Mouse (Mus musculus) kidney, postnatal 0 days (tissue): ENCODE results near the gene Myo16. TPM values are rescaled to one million over a fixed set of nuclear protein-coding genes. Genes with fewer than 3 reads are reported as not detected.
A peak's percentile ranks its signal among the peaks of the same experiment; 100 is the strongest.

Experiments used
- ATAC-seq: fragments of 200-750 bp; cut with Nextera tagmentation; replicated peaks from 2 replicates; pipeline ENCODE4 v1.8.0; 2017; ENCODE audit warnings: low read depth, moderate number of reproducible peaks, moderate TSS enrichment, moderate library complexity; ENCODE audit not compliant: low FRiP score
- DNase-seq: peaks from one replicate; pipeline ENCODE4 v3.0.0-alpha.2; 2016; ENCODE audit warnings: low spot score
- H3K27ac ChIP-seq: fragments of 300-500 bp; sonication (generic); 2 replicates; pipeline ENCODE4 v1.5.1; 2014; ENCODE audit warnings: mild to moderate bottlenecking
- H3K27me3 ChIP-seq: fragments of 300-500 bp; sonication (generic); 2 replicates; pipeline ENCODE4 v1.6.1; 2014; ENCODE audit warnings: low read length, mixed read lengths; ENCODE audit not compliant: insufficient read depth
- H3K36me3 ChIP-seq: fragments of 300-500 bp; sonication (generic); 2 replicates; pipeline ENCODE4 v1.6.1; 2014; ENCODE audit warnings: low read length, mixed read lengths; ENCODE audit not compliant: insufficient read depth
- H3K4me1 ChIP-seq: fragments of 300-500 bp; sonication (generic); replicated peaks from 2 replicates; pipeline ENCODE4 v1.6.1; 2014; ENCODE audit warnings: antibody characterized with exemption, low read length, mixed read lengths; ENCODE audit not compliant: insufficient read depth
- H3K4me2 ChIP-seq: fragments of 300-500 bp; sonication (generic); 2 replicates; pipeline ENCODE4 v1.6.1; 2014; ENCODE audit warnings: mild to moderate bottlenecking, low read length, moderate library complexity, mixed read lengths
- H3K4me3 ChIP-seq: fragments of 300-500 bp; sonication (generic); replicated peaks from 2 replicates; pipeline ENCODE4 v1.5.1; 2014; ENCODE audit warnings: low read depth, low read length
- H3K9ac ChIP-seq: fragments of 300-500 bp; sonication (generic); 2 replicates; pipeline ENCODE4 v1.6.1; 2014; ENCODE audit warnings: low read depth, low read length
- H3K9me3 ChIP-seq: fragments of 300-500 bp; sonication (generic); replicated peaks from 2 replicates; pipeline ENCODE4 v1.6.1; 2016; ENCODE audit warnings: low read length, inconsistent platforms, mixed read lengths
- CTCF ChIP-seq: IDR thresholded peaks from 2 replicates; pipeline ENCODE4 v1.5.1; 2016; ENCODE audit warnings: antibody characterized with exemption, low read depth, mild to moderate bottlenecking, moderate library complexity
- WGBS: fragments of 180-500 bp; shearing (Covaris S2); extraction: QIAGEN DNeasy Blood & Tissue Kit; methylation state at CpG from one replicate; pipeline ENCODE4 v1.1.7; 2014; 5-methylcytosine and 5-hydroxymethylcytosine counted together
- polyA plus RNA-seq: library from polyadenylated mRNA; unstranded; fragments of >200 nt; fragmentation: Nextera tagmentation; extraction: Ambion mirVana; gene quantifications from 2 replicates; pipeline ENCODE4 v1.2.1, GENCODE M21; 2015

Gene Myo16
- polyA plus RNA-seq, 1 experiment from 2014 or later, result 0.08 TPM

GRCm38 (mm10) chr8:10597595-10597994 is 443.9 kb downstream of the Myo16 start:
- 91% methylated on average over 5 of the region's 5 CpGs for WGBS
- H3K4me3 ChIP-seq, result no peak overlapping the region
- no peaks in the 10 kb centered on the region for H3K36me3 ChIP-seq
- H3K27me3 ChIP-seq, result no peaks in the 10 kb centered on the region
- no peaks in the 10 kb centered on the region for H3K9me3 ChIP-seq
- no peak for DNase-seq
- H3K27ac ChIP-seq, result no peak overlapping the region
- no peak for TF ChIP-seq CTCF
- H3K9ac ChIP-seq, result no peak overlapping the region
- no peak overlapping the region for H3K4me2 ChIP-seq
- no peak for ATAC-seq
- H3K4me1 ChIP-seq, result no peaks in the 10 kb centered on the region

GRCm38 (mm10) chr8:10598889-10599288 is 445.2 kb downstream of the Myo16 start:
- ATAC-seq, result no peak

DNA sequence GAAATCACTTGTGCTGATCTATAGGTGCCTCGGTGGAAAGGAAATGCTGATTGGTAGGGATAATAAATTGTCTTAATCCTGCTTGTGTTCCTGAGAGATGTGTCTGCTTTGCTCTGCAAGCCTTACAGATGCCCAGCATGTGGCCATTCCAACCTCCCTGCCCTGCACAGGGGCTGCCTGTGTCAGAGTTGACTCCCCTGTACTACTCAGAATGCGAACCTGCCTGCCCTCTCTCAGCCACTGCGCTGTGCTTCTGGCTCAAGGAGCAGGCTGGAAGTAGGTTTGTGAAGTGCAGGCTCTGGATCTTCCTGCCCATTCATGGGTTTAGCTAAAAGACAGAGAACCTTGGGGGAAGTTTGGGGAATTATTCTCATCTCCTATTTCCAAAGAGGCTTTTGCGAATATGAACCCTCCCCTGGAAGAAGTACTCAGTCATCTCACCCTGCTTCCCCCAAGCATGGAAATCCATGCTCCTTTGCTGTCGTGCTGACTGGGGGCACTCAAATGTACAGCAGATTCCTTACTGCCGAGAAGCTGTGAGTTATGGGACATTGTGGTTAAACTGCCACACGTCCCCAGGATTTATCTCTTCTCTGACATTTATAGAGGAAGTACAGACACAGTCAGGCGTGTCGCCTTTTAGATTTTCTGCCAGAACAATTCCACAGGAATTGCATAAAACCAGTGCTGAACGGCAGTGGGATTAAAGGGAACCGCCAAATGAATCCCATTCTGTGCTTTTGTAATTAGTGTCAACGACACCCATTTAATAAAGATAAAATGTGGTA is 452.5 kb downstream of the Myo16 start:
- DNase-seq, result peak; percentile 93
- WGBS, result 4% methylated on average over 12 of the region's 12 CpGs
- peak overlapping the region; percentile 47; the same call in 1 of the 2 replicates for H3K27ac ChIP-seq
- H3K36me3 ChIP-seq, result no peaks in the 10 kb centered on the region
- no peaks in the 10 kb centered on the region for H3K9me3 ChIP-seq
- H3K4me1 ChIP-seq, result 0 out of 2 replicates have a peak, but pooled peaks cover 10% of the 10 kb centered on the region
- TF ChIP-seq CTCF, result no peak
- no peak overlapping the region for H3K4me3 ChIP-seq
- H3K9ac ChIP-seq, result no peak overlapping the region
- H3K27me3 ChIP-seq, result no peaks in the 10 kb centered on the region
- H3K4me2 ChIP-seq, result peak overlapping the region; percentile 7; the same call in 1 of the 2 replicates
- peak; percentile 72 for ATAC-seq

More at GRCm38 (mm10) chr8:10598889-10599288, 445.2 kb downstream of the Myo16 start:
- 92% methylated on average over 5 of the region's 5 CpGs for WGBS
- no peak for TF ChIP-seq CTCF
- Histone ChIP-seq H3K9me3 (no peaks in the 10 kb centered on the region), H3K36me3 (no peaks in the 10 kb centered on the region), H3K27me3 (no peaks in the 10 kb centered on the region), H3K4me2 (no peak overlapping the region), H3K4me3 (no peak overlapping the region), H3K27ac (no peak overlapping the region), H3K9ac (no peak overlapping the region), H3K4me1 (no peaks in the 10 kb centered on the region)
- DNase-seq, result no peak

DNA sequence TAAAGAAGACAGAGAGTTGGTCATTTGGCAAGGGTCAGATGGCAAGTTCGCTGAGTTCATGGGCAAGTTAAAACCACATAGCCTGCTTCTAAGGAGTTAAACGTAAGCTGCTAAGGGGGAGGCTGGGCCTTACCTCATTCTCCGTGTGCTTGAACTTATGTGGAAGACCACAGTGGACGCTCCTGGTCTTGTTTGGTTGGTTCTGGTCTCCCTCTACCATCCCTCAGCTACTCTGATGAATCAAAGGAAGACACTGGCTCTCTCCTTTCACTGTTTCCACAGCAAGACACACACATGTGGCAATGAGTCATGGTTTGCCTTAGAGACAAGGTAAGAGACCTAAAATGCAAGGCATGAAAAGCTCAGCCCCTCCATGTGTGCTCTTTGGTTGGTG is 453.1 kb downstream of the Myo16 start:
- H3K36me3 ChIP-seq, result no peaks in the 10 kb centered on the region
- H3K9me3 ChIP-seq, result no peaks in the 10 kb centered on the region
- H3K4me3 ChIP-seq, result no peak overlapping the region
- 5% methylated on average over 4 of the region's 4 CpGs for WGBS
- DNase-seq (no peak), ATAC-seq (peak; percentile 38; the same call in 1 of the 2 replicates)
- no peaks in the 10 kb centered on the region for H3K27me3 ChIP-seq
- 0 out of 2 replicates have a peak, but pooled peaks cover 10% of the 10 kb centered on the region for H3K4me1 ChIP-seq
- H3K9ac ChIP-seq, result no peak overlapping the region
- peak overlapping the region; percentile 47; the same call in 1 of the 2 replicates for H3K27ac ChIP-seq
- no peak for TF ChIP-seq CTCF
- H3K4me2 ChIP-seq, result no peak overlapping the region

- 67% methylated on average over 5 of the region's 5 CpGs for WGBS
Measured at GRCm38 (mm10) chr8:10611636-10612035, 457.9 kb downstream of the Myo16 start.

DNA sequence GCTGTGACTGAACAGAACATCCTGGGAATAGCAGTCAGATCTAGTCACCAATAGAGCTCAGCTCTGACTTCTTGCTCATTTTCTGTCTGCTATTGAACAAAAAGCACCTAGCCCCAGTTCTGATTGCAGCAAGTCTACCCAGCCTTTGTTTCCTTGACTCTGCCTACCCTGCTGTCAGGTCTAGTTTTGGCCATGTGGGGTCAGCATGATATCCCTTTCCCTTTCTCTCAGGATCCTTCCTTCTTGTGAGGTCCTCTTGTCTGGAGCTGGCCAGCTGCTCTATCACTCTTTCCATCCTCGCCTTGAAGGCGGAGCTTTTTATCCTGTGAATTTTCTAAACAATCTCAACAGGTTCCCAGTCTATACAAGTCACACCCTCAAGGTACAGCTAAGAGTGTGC is 459.7 kb downstream of the Myo16 start:
- no peaks in the 10 kb centered on the region for H3K4me1 ChIP-seq
- no peaks in the 10 kb centered on the region for H3K27me3 ChIP-seq
- no peak overlapping the region for H3K4me2 ChIP-seq
- H3K4me3 ChIP-seq, result no peak overlapping the region
- 52% methylated on average over 2 of the region's 2 CpGs for WGBS
- H3K9ac ChIP-seq, result no peak overlapping the region
- DNase-seq (peak; percentile 47), ATAC-seq (no peak)
- H3K27ac ChIP-seq, result no peak overlapping the region
- TF ChIP-seq CTCF, result peak; percentile 56
- H3K9me3 ChIP-seq, result no peaks in the 10 kb centered on the region
- H3K36me3 ChIP-seq, result no peaks in the 10 kb centered on the region

More at GRCm38 (mm10) chr8:10611636-10612035, 457.9 kb downstream of the Myo16 start:
- H3K36me3 ChIP-seq, result no peaks in the 10 kb centered on the region
- 0 out of 2 replicates have a peak, but pooled peaks cover under 1% of the 10 kb centered on the region for H3K4me1 ChIP-seq
- no peak overlapping the region for H3K9ac ChIP-seq
- ATAC-seq, result no peak
- no peak for TF ChIP-seq CTCF
- no peak overlapping the region for H3K4me3 ChIP-seq
- DNase-seq, result no peak
- no peak overlapping the region for H3K27ac ChIP-seq
- H3K4me2 ChIP-seq, result no peak overlapping the region
- H3K27me3 ChIP-seq, result no peaks in the 10 kb centered on the region
- H3K9me3 ChIP-seq, result no peaks in the 10 kb centered on the region
